Mouse (Mus musculus) gastrocnemius, adult 8-10 months (tissue): ENCODE measurements at regions not wholly inside any gene's neighbourhood (a gene's known extent, or its start where the extent isn't known, plus 50 kb on each side); places are given as distances from the start of the nearest gene placed in this dataset.
"Not testable (repeated sequence)": the region's sequence is repeated elsewhere in the genome, so short reads cannot be mapped to it uniquely, and the experiment has no call there.

ENCODE experiments used
- DNase-seq, 2 experiments: peaks; one replicate each; pipeline ENCODE4 v3.0.0; 2022; ENCODE audit warnings: low spot score in 2 of 2

DNA sequence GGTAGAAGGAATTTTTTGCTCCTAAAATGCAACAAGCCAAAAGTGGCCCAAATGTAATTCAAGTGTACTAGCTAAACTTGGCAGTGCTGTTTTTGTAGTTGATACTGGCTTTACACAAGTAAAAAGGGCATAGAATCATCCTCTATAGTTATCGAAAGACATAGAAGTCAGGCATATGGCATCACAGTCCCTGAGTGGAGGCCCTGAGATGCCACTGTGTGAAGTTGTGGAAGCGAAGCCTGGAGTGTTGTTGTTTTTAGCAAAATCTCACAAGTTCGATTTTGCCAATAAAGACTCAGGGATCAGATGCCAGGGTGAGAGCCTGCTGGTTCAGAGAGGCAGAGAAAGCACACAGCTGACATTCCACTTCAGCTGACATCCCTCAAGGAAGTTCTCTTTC, 121.6 kb upstream of the C9orf72 start:
- DNase-seq = no peak

GRCm38 (mm10) chr4:35343751-35344150, 117.8 kb upstream of the C9orf72 start:
- DNase-seq = no peak

DNA sequence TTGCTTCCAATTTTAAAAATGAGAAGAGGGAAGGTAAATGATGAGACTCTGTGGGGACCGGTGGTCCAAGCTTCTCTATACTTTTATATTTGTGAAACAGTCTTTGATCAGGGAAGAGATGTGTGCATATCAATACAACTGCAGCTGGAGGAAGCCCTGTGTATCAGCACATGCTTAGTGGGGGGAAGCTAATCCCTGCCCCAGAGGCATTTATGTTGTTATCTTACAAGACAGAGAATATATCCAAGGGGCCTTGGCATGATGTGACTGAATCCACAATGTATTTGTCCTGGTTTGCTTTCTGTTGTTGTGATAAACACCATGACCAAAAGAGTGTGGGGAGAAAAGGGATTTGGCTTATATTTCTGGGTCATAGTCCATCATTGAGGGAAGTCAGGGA, 105.2 kb upstream of the C9orf72 start:
- DNase-seq = no peak

DNA sequence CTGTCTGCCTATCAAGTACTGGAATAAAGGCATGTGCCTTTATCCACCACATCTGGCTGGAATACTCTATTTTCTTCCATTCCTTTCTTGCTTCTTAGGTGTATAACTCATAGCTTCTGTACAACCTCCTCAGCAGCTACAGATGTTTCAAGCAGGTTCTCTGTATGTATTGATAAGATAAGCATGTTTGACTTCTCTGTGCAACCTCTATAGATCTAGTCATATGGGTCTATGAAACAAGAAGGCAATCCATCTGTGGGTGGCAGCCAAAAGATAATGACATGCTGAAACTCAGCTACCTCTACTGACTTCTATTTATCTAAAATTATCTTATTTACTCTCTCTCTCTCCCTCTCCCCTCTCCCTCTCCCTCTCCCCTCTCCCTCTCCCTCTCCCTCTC, 99.3 kb upstream of the C9orf72 start:
- no peak for DNase-seq

DNA sequence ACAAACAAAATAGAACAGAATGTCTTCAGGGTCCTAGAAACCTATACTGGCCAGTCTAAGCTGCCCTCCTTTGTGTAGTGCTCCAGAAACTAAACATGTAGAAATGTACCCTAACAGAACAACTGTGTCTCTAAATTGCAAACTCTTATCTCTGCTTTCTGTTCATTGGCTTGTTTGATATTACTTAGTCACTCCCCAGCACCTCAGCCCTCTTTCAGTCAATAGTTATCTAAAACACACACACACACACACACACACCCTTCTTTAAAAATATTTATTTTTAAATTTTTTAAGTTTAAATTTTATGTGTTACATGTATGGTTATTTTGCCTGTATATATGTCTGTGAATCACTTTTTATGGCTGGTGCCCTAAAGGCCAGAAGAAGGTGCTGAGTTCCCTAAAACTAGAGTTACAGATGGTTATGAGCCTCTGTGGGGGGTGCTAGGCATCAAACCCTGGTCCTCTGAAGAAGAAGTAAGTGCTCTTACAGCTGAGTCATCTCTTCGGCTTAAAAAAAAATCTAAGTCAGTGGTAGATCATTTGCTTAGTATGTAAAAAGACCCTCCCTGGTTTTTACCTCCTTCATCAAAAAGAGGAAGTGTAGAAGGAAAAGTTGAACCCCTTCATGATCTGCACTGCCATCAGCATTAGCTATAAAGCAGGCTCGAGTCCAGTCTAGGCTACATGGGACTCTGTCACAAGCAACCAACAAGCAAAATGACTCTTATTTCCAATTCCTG, 96.6 kb upstream of the C9orf72 start:
- DNase-seq = no peak

- no peak for DNase-seq
Measured at GRCm38 (mm10) chr4:35310396-35310977, 84.5 kb upstream of the C9orf72 start.

- no peak for DNase-seq
Measured at GRCm38 (mm10) chr4:35308221-35308620, 82.2 kb upstream of the C9orf72 start.

- no peak for DNase-seq
Measured at GRCm38 (mm10) chr4:35305210-35305609, 79.2 kb upstream of the C9orf72 start.

- DNase-seq = no peak
Measured at GRCm38 (mm10) chr4:35300848-35301247, 74.9 kb upstream of the C9orf72 start.

DNA sequence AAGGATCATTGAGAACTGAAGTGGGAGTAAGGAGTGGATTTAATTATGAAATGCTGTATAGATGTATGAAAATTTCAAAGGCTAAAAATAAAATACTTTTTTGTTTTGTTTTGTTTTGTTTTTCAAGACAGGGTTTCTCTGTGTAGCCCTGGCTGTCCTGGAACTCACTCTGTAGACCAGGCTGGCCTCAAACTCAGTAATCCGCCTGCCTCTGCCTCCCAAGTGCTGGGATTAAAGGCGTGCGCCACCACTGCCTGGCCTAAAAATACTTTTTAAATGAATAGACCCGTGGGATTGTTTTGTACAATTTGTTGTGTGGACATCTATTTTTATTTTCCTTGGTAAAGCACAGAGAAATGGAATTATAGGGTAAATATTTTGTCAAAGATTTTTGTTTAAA, 74.4 kb upstream of the C9orf72 start:
- DNase-seq = not testable (repeated sequence)

- DNase-seq = no peak
Measured at GRCm38 (mm10) chr4:35284611-35285010, 58.6 kb upstream of the C9orf72 start.
